Mouse (Mus musculus) testis, adult 2 months (tissue): ENCODE measurements around the gene Rtn4ip1. TPM values are rescaled to one million over a fixed set of nuclear protein-coding genes. Genes with fewer than 3 reads are reported as not detected.
A peak's percentile ranks its signal among the peaks of the same experiment; 100 is the strongest.

ENCODE experiments used
- H3K27ac ChIP-seq: fragments of 200-500 bp; 2 replicates; pipeline ENCODE4 v1.5.1; 2012; ENCODE audit warnings: low read depth, low read length; ENCODE audit not compliant: control insufficient read depth, insufficient read depth
- H3K27me3 ChIP-seq: fragments of 200-500 bp; 2 replicates; pipeline ENCODE4 v1.6.1; 2012; ENCODE audit warnings: mild to moderate bottlenecking, low read length, moderate library complexity; ENCODE audit not compliant: control insufficient read depth, insufficient read depth
- H3K36me3 ChIP-seq: fragments of 200-500 bp; 2 replicates; pipeline ENCODE4 v1.6.1; 2012; ENCODE audit warnings: mild to moderate bottlenecking, low read length; ENCODE audit not compliant: control insufficient read depth, insufficient read depth
- H3K4me1 ChIP-seq: fragments of 200-500 bp; 2 replicates; pipeline ENCODE4 v1.6.1; 2012; ENCODE audit warnings: low read length; ENCODE audit not compliant: control insufficient read depth, insufficient read depth
- H3K4me3 ChIP-seq: fragments of 200-500 bp; 2 replicates; pipeline ENCODE4 v1.5.1; 2012; ENCODE audit warnings: low read depth, mild to moderate bottlenecking, low read length, moderate library complexity, mixed read lengths; ENCODE audit not compliant: control insufficient read depth
- CTCF ChIP-seq: fragments of 200-500 bp; IDR thresholded peaks from 2 replicates; pipeline ENCODE4 v1.5.1; 2012; ENCODE audit warnings: low read depth, mild to moderate bottlenecking, inconsistent platforms, low read length, moderate library complexity; ENCODE audit not compliant: control insufficient read depth, insufficient read depth, insufficient replicate concordance
- POLR2A ChIP-seq: fragments of 200-500 bp; IDR thresholded peaks from 2 replicates; pipeline ENCODE4 v1.6.1; 2012; ENCODE audit warnings: low read depth, mild to moderate bottlenecking, inconsistent platforms, low read length, moderate library complexity; ENCODE audit not compliant: control insufficient read depth
- polyA plus RNA-seq: library from polyadenylated mRNA; depleted of rRNA; stranded (reverse); fragments of >200 nt; gene quantifications from 2 replicates; pipeline ENCODE4 v1.2.3, GENCODE M21; 2012

Gene Rtn4ip1
- polyA plus RNA-seq, 1 experiment = 20.8 TPM

DNA sequence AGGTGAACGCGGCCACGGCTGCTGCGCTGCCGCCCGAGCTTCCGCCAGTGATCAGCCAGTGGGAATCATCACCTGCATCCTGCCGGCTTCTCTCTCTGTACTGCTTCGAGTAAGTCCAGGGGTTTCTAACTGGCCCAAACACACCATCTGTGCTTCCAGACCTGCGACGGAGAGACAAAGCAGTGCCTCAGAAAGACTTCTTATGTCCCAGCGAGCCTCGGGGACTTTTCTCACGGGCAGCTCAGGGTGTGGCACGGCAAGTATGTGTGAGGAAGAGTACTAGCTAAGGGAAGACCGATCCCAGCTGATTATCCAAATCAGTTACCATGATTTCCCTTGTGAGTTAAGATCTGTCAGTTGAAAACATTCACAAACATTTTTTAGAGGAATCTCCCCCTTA, 12.6 kb upstream of the Rtn4ip1 start:
- Histone ChIP-seq H3K4me1 (no peaks in the 10 kb centered on the region), H3K36me3 (peaks cover 1% of the 10 kb centered on the region), H3K4me3 (no peak overlapping the region), H3K27ac (no peak overlapping the region), H3K27me3 (no peaks in the 10 kb centered on the region)
- TF ChIP-seq POLR2A = no peak
- no peak for TF ChIP-seq CTCF

DNA sequence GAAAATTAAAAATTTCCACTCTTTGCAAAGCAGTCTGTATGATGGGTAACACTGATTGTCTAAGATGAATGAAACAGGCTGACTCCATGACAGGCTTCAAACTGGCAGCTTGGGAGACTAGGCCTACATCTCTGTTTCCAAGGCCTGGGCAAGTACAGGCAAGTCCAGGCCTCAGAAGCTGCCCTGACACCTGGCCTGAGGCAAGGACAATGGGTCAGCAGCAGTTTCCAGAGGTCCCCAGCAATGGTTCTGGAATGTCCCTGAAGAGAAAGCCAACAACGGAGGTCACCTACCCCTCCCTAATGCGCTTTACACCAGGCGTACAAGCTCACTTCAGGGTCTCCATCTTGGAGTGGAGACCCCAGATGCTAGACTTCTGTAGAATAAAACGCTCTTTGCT, 8.6 kb upstream of the Rtn4ip1 start:
- Histone ChIP-seq H3K36me3 (no peaks in the 10 kb centered on the region; the same call in 1 of the 2 replicates), H3K4me1 (no peaks in the 10 kb centered on the region), H3K27ac (no peak overlapping the region), H3K27me3 (no peaks in the 10 kb centered on the region), H3K4me3 (no peak overlapping the region)
- TF ChIP-seq POLR2A (no peak), CTCF (no peak)

GRCm38 (mm10) chr10:43896065-43896464, 5.5 kb upstream of the Rtn4ip1 start:
- Histone ChIP-seq H3K4me3 (no peak overlapping the region), H3K27ac (no peak overlapping the region), H3K27me3 (no peaks in the 10 kb centered on the region), H3K4me1 (no peaks in the 10 kb centered on the region), H3K36me3 (no peaks in the 10 kb centered on the region; the same call in 1 of the 2 replicates)
- TF ChIP-seq CTCF = no peak
- no peak for TF ChIP-seq POLR2A

GRCm38 (mm10) chr10:43898276-43898675, 3.3 kb upstream of the Rtn4ip1 start:
- Histone ChIP-seq H3K4me3 (no peak overlapping the region), H3K27me3 (no peaks in the 10 kb centered on the region), H3K4me1 (no peaks in the 10 kb centered on the region), H3K27ac (no peak overlapping the region), H3K36me3 (no peaks in the 10 kb centered on the region; the same call in 1 of the 2 replicates)
- TF ChIP-seq CTCF (no peak), POLR2A (no peak)

- TF ChIP-seq POLR2A (no peak), CTCF (no peak)
- H3K27ac ChIP-seq = peak overlapping the region; percentile 95
- H3K27me3 ChIP-seq = no peaks in the 10 kb centered on the region
- H3K36me3 ChIP-seq = no peaks in the 10 kb centered on the region
- H3K4me3 ChIP-seq = peak overlapping the region; percentile 96
- H3K4me1 ChIP-seq = no peaks in the 10 kb centered on the region
Observed at GRCm38 (mm10) chr10:43900883-43901570, 580 bp upstream of the Rtn4ip1 start.

DNA sequence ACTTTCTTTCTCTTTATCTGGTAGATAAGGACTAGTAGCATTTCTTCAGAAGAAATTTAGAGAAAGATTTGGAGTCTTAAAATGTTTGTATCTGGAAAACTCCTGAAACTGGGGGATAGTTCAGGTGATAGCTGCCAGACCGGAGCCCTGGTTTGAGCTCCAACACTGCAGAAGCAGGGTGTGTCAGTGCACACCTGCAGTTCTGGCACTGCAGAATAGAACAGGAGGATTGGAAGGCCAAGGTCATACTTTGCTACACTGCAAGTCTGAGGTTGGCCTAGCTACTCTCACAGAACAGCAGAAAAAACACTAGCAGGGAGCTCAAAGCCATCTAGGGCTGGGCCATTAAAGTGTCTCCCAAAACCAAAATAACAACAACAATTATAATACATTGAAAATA, 3.0 kb downstream of the Rtn4ip1 start:
- no peak overlapping the region for H3K27ac ChIP-seq
- H3K4me3 ChIP-seq = no peak overlapping the region
- no peaks in the 10 kb centered on the region for H3K27me3 ChIP-seq
- TF ChIP-seq POLR2A (no peak), CTCF (no peak)
- H3K4me1 ChIP-seq = no peaks in the 10 kb centered on the region
- H3K36me3 ChIP-seq = no peaks in the 10 kb centered on the region

DNA sequence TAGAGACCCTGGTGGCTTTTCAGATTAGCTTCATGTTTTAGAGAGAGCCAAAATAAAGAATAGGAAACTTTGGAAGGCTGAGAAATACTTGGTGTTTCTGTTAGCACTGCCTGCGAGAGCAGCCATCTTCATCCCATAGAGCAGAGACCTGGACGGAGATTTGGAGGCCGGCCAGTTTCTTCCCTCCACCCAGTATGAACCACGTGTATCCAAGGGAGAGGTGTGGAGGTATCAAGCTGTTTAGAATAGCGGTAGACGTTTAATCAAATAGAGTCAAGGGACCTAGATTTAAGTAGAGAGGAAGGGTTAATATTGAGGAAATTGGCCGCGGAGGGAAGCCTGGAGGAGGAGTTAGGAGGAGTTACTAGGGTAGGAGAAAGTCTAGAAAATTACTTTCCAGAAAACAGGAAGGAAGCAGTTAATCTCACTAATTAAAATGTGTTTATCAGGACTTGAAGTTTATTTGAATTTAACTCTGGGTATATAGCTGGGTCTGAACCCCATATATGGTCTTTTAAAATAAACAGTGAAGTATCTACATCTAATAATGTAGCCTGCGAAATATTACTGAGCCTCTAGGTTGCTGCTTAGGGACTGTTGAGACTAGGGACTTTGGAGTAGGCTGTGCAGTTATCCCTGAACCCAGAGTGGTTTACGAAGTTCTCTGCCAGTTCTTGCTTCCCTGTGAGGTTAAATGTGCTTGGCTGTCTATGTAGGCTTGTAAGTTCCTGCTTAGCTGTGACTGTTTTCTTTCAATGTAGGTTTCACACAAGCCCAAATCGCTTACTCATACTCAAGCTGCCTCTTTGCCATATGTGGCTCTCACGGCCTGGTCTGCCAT, 8.6 kb downstream of the Rtn4ip1 start:
- Histone ChIP-seq H3K4me1 (no peaks in the 10 kb centered on the region), H3K27ac (no peak overlapping the region), H3K36me3 (no peaks in the 10 kb centered on the region; the same call in 1 of the 2 replicates), H3K27me3 (no peaks in the 10 kb centered on the region), H3K4me3 (no peak overlapping the region)
- TF ChIP-seq CTCF (no peak), POLR2A (no peak)
